Mouse (Mus musculus): ENCODE results near the gene Dnajc27.

- no peak for TF ChIP-seq CTCF (IDR thresholded peaks at IDR 0.05; ENCODE audit: control insufficient read depth, insufficient read depth, insufficient read length)
- TF ChIP-seq CEBPB (IDR thresholded peaks at IDR 0.05; ENCODE audit: low read depth) = no peak
- no peak for TF ChIP-seq USF1 (IDR thresholded peaks at IDR 0.05; ENCODE audit: low read depth)
- no peak for TF ChIP-seq MAX (IDR thresholded peaks at IDR 0.05)
- no peak for TF ChIP-seq MYOD1 (IDR thresholded peaks at IDR 0.05; ENCODE audit: control insufficient read depth, insufficient read length, low read depth)
- TF ChIP-seq FOSL1 (IDR thresholded peaks at IDR 0.05; ENCODE audit: insufficient read depth, low read length, poor library complexity, severe bottlenecking) = no peak
These were observed 36.4 kb upstream of the Dnajc27 start for GRCm38 (mm10) chr12:4045992-4046391.
